Mouse (Mus musculus) erythroblast, embryonic 14.5 days (primary cell): ENCODE measurements at regions not wholly inside any gene's neighbourhood (a gene's known extent, or its start where the extent isn't known, plus 50 kb on each side); places are given as distances from the start of the nearest gene placed in this dataset.

Experiments used
- GATA1 ChIP-seq: IDR thresholded peaks from 2 replicates; pipeline ENCODE4 v1.6.1; 2012; ENCODE audit warnings: low read length, inconsistent platforms, mixed read lengths
- TAL1 ChIP-seq: IDR thresholded peaks from 3 replicates; pipeline ENCODE4 v1.6.1; 2012; ENCODE audit warnings: low read length, inconsistent platforms, mixed read lengths

- TF ChIP-seq GATA1 (no peak), TAL1 (no peak)
Measured at GRCm38 (mm10) chr17:79447170-79447569, 92.3 kb upstream of the Cdc42ep3 start.
